Mouse (Mus musculus) kidney, embryonic 16.5 days (tissue): ENCODE data around the gene Olfr1128. TPM values are rescaled to one million over a fixed set of nuclear protein-coding genes. Genes with fewer than 3 reads are reported as not detected.
"Not testable (repeated sequence)": the region's sequence is repeated elsewhere in the genome, so short reads cannot be mapped to it uniquely, and the experiment has no call there.

Source experiments
- ATAC-seq: fragments of 200-750 bp; cut with Nextera tagmentation; 2 replicates; pipeline ENCODE4 v1.8.0; 2017; ENCODE audit warnings: moderate TSS enrichment; ENCODE audit not compliant: low FRiP score, low TSS enrichment
- H3K27ac ChIP-seq: fragments of 300-500 bp; sonication (generic); 2 replicates; pipeline ENCODE4 v1.5.1; 2014; ENCODE audit warnings: low read length
- H3K27me3 ChIP-seq: fragments of 300-500 bp; sonication (generic); 2 replicates; pipeline ENCODE4 v1.6.1; 2014; ENCODE audit warnings: low read length, control low read depth, mixed read lengths; ENCODE audit not compliant: insufficient read depth
- H3K36me3 ChIP-seq: fragments of 300-500 bp; sonication (generic); 2 replicates; pipeline ENCODE4 v1.6.1; 2014; ENCODE audit warnings: low read length, control low read depth, mixed read lengths; ENCODE audit not compliant: insufficient read depth
- H3K4me1 ChIP-seq: fragments of 300-500 bp; sonication (generic); 2 replicates; pipeline ENCODE4 v1.6.1; 2014; ENCODE audit warnings: low read length, control low read depth, mixed read lengths; ENCODE audit not compliant: insufficient read depth
- H3K4me2 ChIP-seq: fragments of 300-500 bp; sonication (generic); replicated peaks from 2 replicates; pipeline ENCODE4 v1.6.1; 2014; ENCODE audit warnings: low read depth, low read length
- H3K4me3 ChIP-seq: fragments of 300-500 bp; sonication (generic); 2 replicates; pipeline ENCODE4 v1.5.1; 2014; ENCODE audit warnings: mild to moderate bottlenecking, low read length
- H3K9ac ChIP-seq: fragments of 300-500 bp; sonication (generic); replicated peaks from 2 replicates; pipeline ENCODE4 v1.6.1; 2014; ENCODE audit warnings: low read length
- H3K9me3 ChIP-seq: fragments of 300-500 bp; sonication (generic); 2 replicates; pipeline ENCODE4 v1.6.1; 2016; ENCODE audit warnings: low read length, control low read depth
- WGBS: fragments of 180-500 bp; shearing (Covaris S2); extraction: QIAGEN DNeasy Blood & Tissue Kit; methylation state at CpG from one replicate; pipeline ENCODE4 v1.1.7; 2014; 5-methylcytosine and 5-hydroxymethylcytosine counted together
- polyA plus RNA-seq: library from polyadenylated mRNA; unstranded; fragments of >200 nt; fragmentation: Nextera tagmentation; extraction: Ambion mirVana; gene quantifications from 2 replicates; pipeline ENCODE4 v1.2.1, GENCODE M21; 2015

Olfr1128 gene
- polyA plus RNA-seq, 1 experiment from 2014 or later = not detected

- WGBS = 92% methylated on average over 4 of the region's 5 CpGs
- H3K36me3 ChIP-seq, H3K4me3 ChIP-seq, ATAC-seq, H3K9me3 ChIP-seq, H3K4me2 ChIP-seq, H3K27me3 ChIP-seq, H3K9ac ChIP-seq, H3K27ac ChIP-seq, H3K4me1 ChIP-seq: not testable (repeated sequence)
Observed at GRCm38 (mm10) chr2:87496993-87497392, 48.3 kb downstream of the Olfr1128 start, which contains the start of gene Pramel7. Gene Pramel7, minus strand, starts transcription at chr2:87497093.

Other genes starting within 250 kb of the Olfr1128 start
- not detected in 2 replicates for gene Olfr1118, start 238.0 kb downstream of the Olfr1128 start, polyA plus RNA-seq
- not detected in 2 replicates for gene Olfr1120, start 190.7 kb downstream of the Olfr1128 start, polyA plus RNA-seq
- not detected in 2 replicates for gene Olfr1121, start 175.6 kb downstream of the Olfr1128 start, polyA plus RNA-seq
- gene Olfr1122, start 159.7 kb downstream of the Olfr1128 start, polyA plus RNA-seq = not detected in 2 replicates
- gene Olfr1123, start 128.9 kb downstream of the Olfr1128 start, polyA plus RNA-seq = not detected in 2 replicates
- 0.09 TPM in 1 of 2 replicates, not detected in the other for gene Olfr1124, start 115.3 kb downstream of the Olfr1128 start, polyA plus RNA-seq
- gene Olfr1126, start 91.6 kb downstream of the Olfr1128 start, polyA plus RNA-seq = not detected in 2 replicates
- not detected in 2 replicates for gene Pramel7, start 48.4 kb downstream of the Olfr1128 start, polyA plus RNA-seq
- gene Pramel6, start 39.0 kb downstream of the Olfr1128 start, polyA plus RNA-seq = not detected in 2 replicates
- not detected in 2 replicates for gene Olfr153, start 13.7 kb downstream of the Olfr1128 start, polyA plus RNA-seq
- not detected in 2 replicates for gene Olfr1129, start 28.4 kb upstream of the Olfr1128 start, polyA plus RNA-seq
- not detected in 2 replicates for gene Olfr1130, start 60.7 kb upstream of the Olfr1128 start, polyA plus RNA-seq
- not detected in 2 replicates for gene Olfr1131, start 81.6 kb upstream of the Olfr1128 start, polyA plus RNA-seq
- gene Olfr1132, start 92.0 kb upstream of the Olfr1128 start, polyA plus RNA-seq = not detected in 2 replicates
- not detected in 2 replicates for gene Olfr1133, start 101.8 kb upstream of the Olfr1128 start, polyA plus RNA-seq
- not detected in 2 replicates for gene Olfr1134, start 112.9 kb upstream of the Olfr1128 start, polyA plus RNA-seq
- not detected in 2 replicates for gene Olfr1135, start 128.1 kb upstream of the Olfr1128 start, polyA plus RNA-seq
- not detected in 2 replicates for gene Olfr1136, start 148.4 kb upstream of the Olfr1128 start, polyA plus RNA-seq
- not detected in 2 replicates for gene Olfr1137, start 167.6 kb upstream of the Olfr1128 start, polyA plus RNA-seq
- not detected in 2 replicates for gene Olfr1138, start 194.4 kb upstream of the Olfr1128 start, polyA plus RNA-seq
- not detected in 2 replicates for gene Olfr1140, start 198.2 kb upstream of the Olfr1128 start, polyA plus RNA-seq
- not detected in 2 replicates for gene Olfr1141, start 208.4 kb upstream of the Olfr1128 start, polyA plus RNA-seq
- not detected in 2 replicates for gene Olfr152, start 233.9 kb upstream of the Olfr1128 start, polyA plus RNA-seq